ENCODE assay signal across 20 mouse cellular contexts in the genomic region with DNA sequence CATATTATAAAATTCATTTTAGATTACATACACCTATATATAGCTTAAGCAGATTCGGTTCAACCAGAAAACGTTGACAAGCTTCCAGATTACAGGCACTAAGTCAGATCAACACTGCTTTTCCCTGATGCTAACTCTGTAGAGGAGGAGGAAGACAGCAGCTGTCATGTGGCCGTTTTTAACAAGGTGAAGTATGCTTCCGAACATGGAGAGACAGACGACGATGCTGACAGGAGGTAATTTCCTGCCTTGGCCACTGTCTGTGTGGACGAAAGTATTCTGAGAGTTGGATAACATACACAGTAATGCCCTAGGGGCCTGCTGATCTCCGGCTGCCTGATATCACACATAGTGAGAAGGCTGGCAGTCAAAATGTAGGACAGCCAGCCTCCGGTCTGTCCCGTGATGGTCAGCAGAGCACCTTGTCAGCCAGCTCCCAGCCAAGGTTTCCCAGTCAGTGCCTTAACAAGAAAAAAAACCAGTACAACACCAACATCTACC. TPM values are rescaled to one million over a fixed set of nuclear protein-coding genes. Genes with fewer than 3 reads are reported as not detected.
A peak's percentile ranks its signal among the peaks of the same experiment; 100 is the strongest.
DNase-seq lines count a peak whose midpoint lies in the region; ATAC-seq lines count a peak whose summit lies in the region.
"Had no signal": no experiment of that assay in that cellular context is flagged by ENCODE, and none has a peak within 500 bp of the region (broad histone marks: within the 10 kb centered on the region; RNA-seq: fewer than 3 reads in every experiment).

No protein-coding gene starts in this region.

- no peaks in the 10 kb centered on the region for H3K36me3 ChIP-seq in midbrain, embryonic 11.5 days (ENCODE audit: control insufficient read depth, insufficient read depth, low read length)
- H3K36me3 ChIP-seq in midbrain, embryonic 10.5 days, result no peaks in the 10 kb centered on the region
- H3K36me3 ChIP-seq in heart, embryonic 12.5 days, result no peaks in the 10 kb centered on the region
- H3K36me3 ChIP-seq: limb, embryonic 13.5 days; liver, embryonic 15.5 days; midbrain, embryonic 12.5 days; neural tube, embryonic 15.5 days; stomach, embryonic 15.5 days had no signal

- H3K4me2 ChIP-seq in midbrain, embryonic 11.5 days, result no peak overlapping the region
- peak overlapping the region; percentile 49 for H3K4me2 ChIP-seq in heart, embryonic 12.5 days
- H3K4me2 ChIP-seq: limb, embryonic 13.5 days; liver, embryonic 15.5 days; midbrain, embryonic 12.5 days; neural tube, embryonic 15.5 days; stomach, embryonic 15.5 days had no signal

- H3K4me1 ChIP-seq in midbrain, embryonic 11.5 days (ENCODE audit: control insufficient read depth, insufficient read depth, low read length), result no peaks in the 10 kb centered on the region
- no peaks in the 10 kb centered on the region for H3K4me1 ChIP-seq in midbrain, embryonic 10.5 days
- peaks cover 17% of the 10 kb centered on the region for H3K4me1 ChIP-seq in heart, embryonic 12.5 days (replicated peaks)
- H3K4me1 ChIP-seq: midbrain, embryonic 12.5 days; neural tube, embryonic 15.5 days; stomach, embryonic 15.5 days had no signal

- WGBS in midbrain, embryonic 11.5 days, result 82% methylated on average over 10 of the region's 10 CpGs
- 78% methylated on average over 10 of the region's 10 CpGs for WGBS in midbrain, embryonic 10.5 days
- WGBS in heart, embryonic 12.5 days, result 9% methylated on average over 10 of the region's 10 CpGs

- DNase-seq in midbrain, embryonic 11.5 days (ENCODE audit: low spot score, missing footprints), result peak; percentile 59
- no peak for DNase-seq in midbrain, embryonic 10.5 days (ENCODE audit: low spot score)
- DNase-seq in cerebellum, postnatal 14 days, result peak; percentile 59 to 66
- DNase-seq in heart, postnatal 4 days, result peak; percentile 67
- no peak for DNase-seq in thymus, adult 18-20 months
- DNase-seq in spleen, adult 18-20 months, result no peak
- DNase-seq: adrenal gland, postnatal 10 days; forebrain, postnatal 0 days; kidney, adult 18-20 months; kidney, postnatal 4 days; retina, postnatal 1 day had no signal

- no peak overlapping the region for H3K27ac ChIP-seq in midbrain, embryonic 11.5 days (ENCODE audit: low read depth, low read length)
- H3K27ac ChIP-seq in midbrain, embryonic 10.5 days (replicated peaks), result no peak overlapping the region
- peak overlapping the region; percentile 86 for H3K27ac ChIP-seq in heart, embryonic 12.5 days (ENCODE audit: poor library complexity, severe bottlenecking)
- H3K27ac ChIP-seq: left cerebral cortex, adult 2 months; limb, embryonic 13.5 days; liver, embryonic 15.5 days; midbrain, embryonic 12.5 days; neural tube, embryonic 15.5 days; stomach, embryonic 15.5 days had no signal

- no peak overlapping the region for H3K9ac ChIP-seq in midbrain, embryonic 11.5 days (ENCODE audit: low read length)
- no peak overlapping the region for H3K9ac ChIP-seq in heart, embryonic 12.5 days
- H3K9ac ChIP-seq: forebrain, postnatal 0 days; limb, embryonic 13.5 days; liver, embryonic 15.5 days; midbrain, embryonic 12.5 days; neural tube, embryonic 15.5 days; stomach, embryonic 15.5 days had no signal

- no peaks in the 10 kb centered on the region for H3K9me3 ChIP-seq in midbrain, embryonic 11.5 days (ENCODE audit: control insufficient read depth, low read length)
- H3K9me3 ChIP-seq in midbrain, embryonic 10.5 days (replicated peaks), result 0 out of 2 replicates have a peak, but pooled peaks cover 4% of the 10 kb centered on the region
- H3K9me3 ChIP-seq in heart, embryonic 12.5 days (replicated peaks), result peaks cover 21% of the 10 kb centered on the region
- H3K9me3 ChIP-seq: limb, embryonic 13.5 days; liver, embryonic 15.5 days; neural tube, embryonic 15.5 days; stomach, embryonic 15.5 days had no signal

- no peak overlapping the region for H3K4me3 ChIP-seq in midbrain, embryonic 11.5 days (ENCODE audit: low read depth, low read length)
- H3K4me3 ChIP-seq in midbrain, embryonic 10.5 days, result no peak overlapping the region
- H3K4me3 ChIP-seq in heart, embryonic 12.5 days, result 0 out of 2 replicates have a peak overlapping the region, but pooled peaks have one; percentile 9
- H3K4me3 ChIP-seq: left cerebral cortex, adult 2 months; limb, embryonic 13.5 days; liver, embryonic 15.5 days; midbrain, embryonic 12.5 days; neural tube, embryonic 15.5 days; stomach, embryonic 15.5 days had no signal

- ATAC-seq in midbrain, embryonic 11.5 days (ENCODE audit: low FRiP score), result no peak
- ATAC-seq in heart, embryonic 12.5 days (ENCODE audit: insufficient number of reproducible peaks, low FRiP score), result peak; percentile 68; the same call in 1 of the 2 replicates
- ATAC-seq in megakaryocyte-erythroid progenitor cell, adult 5-6 weeks (replicated peaks; ENCODE audit: low FRiP score, low TSS enrichment, poor library complexity, severe bottlenecking), result no peak
- ATAC-seq: forebrain, postnatal 0 days; hindbrain, embryonic 16.5 days had no signal

- no peaks in the 10 kb centered on the region for H3K27me3 ChIP-seq in midbrain, embryonic 11.5 days (ENCODE audit: control insufficient read depth, insufficient read depth, low read length)
- H3K27me3 ChIP-seq in midbrain, embryonic 10.5 days (ENCODE audit: low read depth, poor library complexity, severe bottlenecking), result no peaks in the 10 kb centered on the region
- H3K27me3 ChIP-seq in heart, embryonic 12.5 days (replicated peaks), result no peaks in the 10 kb centered on the region
- H3K27me3 ChIP-seq: limb, embryonic 13.5 days; liver, embryonic 15.5 days; midbrain, embryonic 12.5 days; neural tube, embryonic 15.5 days; stomach, embryonic 15.5 days had no signal

RNA-seq across cellular contexts. Expression of a gene that starts 17.3 kb away (rescaled TPM):
- polyA plus RNA-seq in midbrain, embryonic 11.5 days (2014; fragmentation: Nextera tagmentation; extraction: Ambion mirVana), result 11.1 and 12.4 TPM in 2 replicates
- polyA plus RNA-seq in midbrain, embryonic 10.5 days (2016; fragmentation: Nextera tagmentation; extraction: Ambion mirVana), result 17.9 and 19.4 TPM in 2 replicates
- polyA plus RNA-seq in heart, embryonic 12.5 days (2016; fragmentation: Nextera tagmentation; extraction: Ambion mirVana), result 49.9 and 51.3 TPM in 2 replicates
- 10 to 100 TPM; 85.0 to 86.1 TPM for total RNA-seq in heart, postnatal 4 days (2021)
- 21.2 and 30.6 TPM in 2 replicates for total RNA-seq in megakaryocyte-erythroid progenitor cell, adult 5-6 weeks (2014; fragmentation: Nextera tagmentation)
- total RNA-seq in megakaryocyte-erythroid progenitor cell, adult 5-6 weeks (2017), result 5.9 and 9.0 TPM in 2 replicates

RNA-seq across cellular contexts. Expression of a gene that starts 20.1 kb away (rescaled TPM):
- polyA plus RNA-seq in midbrain, embryonic 11.5 days (2014; fragmentation: Nextera tagmentation; extraction: Ambion mirVana), result 435 and 478 TPM in 2 replicates
- 309 and 361 TPM in 2 replicates for polyA plus RNA-seq in midbrain, embryonic 10.5 days (2016; fragmentation: Nextera tagmentation; extraction: Ambion mirVana)
- 507 and 511 TPM in 2 replicates for polyA plus RNA-seq in heart, embryonic 12.5 days (2016; fragmentation: Nextera tagmentation; extraction: Ambion mirVana)
- total RNA-seq in heart, postnatal 4 days (2021), result 100 to 1,000 TPM; 629 to 659 TPM
- total RNA-seq in megakaryocyte-erythroid progenitor cell, adult 5-6 weeks (2014; fragmentation: Nextera tagmentation), result 93.1 and 106 TPM in 2 replicates
- 72.0 and 76.5 TPM in 2 replicates for total RNA-seq in megakaryocyte-erythroid progenitor cell, adult 5-6 weeks (2017)

Comparison
In these comparisons a context has a peak if more than half of its experiments do, and no peak if none do; other contexts are left out.
1. DNase-seq: peak in midbrain, embryonic 11.5 days (single experiment), cerebellum, postnatal 14 days (2 of 2) and heart, postnatal 4 days (single experiment); none in midbrain, embryonic 10.5 days (single experiment), thymus, adult 18-20 months (0 of 2) and spleen, adult 18-20 months (0 of 2).